Mouse (Mus musculus) right cerebral cortex, postnatal 10 days (tissue): ENCODE data around the gene Srgap2.
A peak's percentile ranks its signal among the peaks of the same experiment; 100 is the strongest.

Source experiments
- DNase-seq, 2 experiments: peaks; one replicate each; pipeline ENCODE4 v3.0.0; 2021; ENCODE audit warnings: low spot score in 2 of 2

The Srgap2 gene

GRCm38 (mm10) chr1:131246433-131247395 lies 280.4 kb downstream of the Srgap2 start:
- peak; percentile 59 to 66 for DNase-seq

GRCm38 (mm10) chr1:131245926-131246325 lies 281.2 kb downstream of the Srgap2 start:
- DNase-seq = peak; percentile 70 to 73

GRCm38 (mm10) chr1:131245089-131245856 lies 281.9 kb downstream of the Srgap2 start, which contains the start of gene Rassf5:
Rassf5 (minus strand) TSS chr1:131245258.
- DNase-seq = peak; percentile 69 to 71

- DNase-seq = peak in 1 of 2 experiments; percentile 41
These were observed 282.5 kb downstream of the Srgap2 start for GRCm38 (mm10) chr1:131244536-131245088.

GRCm38 (mm10) chr1:131242956-131243355 lies 284.2 kb downstream of the Srgap2 start:
- DNase-seq = no peak

- no peak for DNase-seq
These were observed 287.5 kb downstream of the Srgap2 start for GRCm38 (mm10) chr1:131239576-131240193.

- no peak for DNase-seq
These were observed 288.2 kb downstream of the Srgap2 start for GRCm38 (mm10) chr1:131238931-131239381.

GRCm38 (mm10) chr1:131236077-131236476 lies 291.1 kb downstream of the Srgap2 start:
- no peak for DNase-seq
